Mouse (Mus musculus) hindbrain, postnatal 0 days (tissue): ENCODE data around the gene Arhgap15. TPM values are rescaled to one million over a fixed set of nuclear protein-coding genes. Genes with fewer than 3 reads are reported as not detected.
A peak's percentile ranks its signal among the peaks of the same experiment; 100 is the strongest.

ENCODE experiments used
- ATAC-seq: fragments of 200-750 bp; cut with Nextera tagmentation; 2 replicates; pipeline ENCODE4 v1.8.0; 2017; ENCODE audit warnings: mild to moderate bottlenecking, moderate TSS enrichment, moderate library complexity
- DNase-seq: peaks from one replicate; pipeline ENCODE4 v3.0.0-alpha.2; 2015; ENCODE audit warnings: low spot score
- H3K27ac ChIP-seq: fragments of 300-500 bp; sonication (generic); 2 replicates; pipeline ENCODE4 v1.5.1; 2014; ENCODE audit warnings: mild to moderate bottlenecking
- H3K27me3 ChIP-seq: fragments of 300-500 bp; sonication (generic); 2 replicates; pipeline ENCODE4 v1.6.1; 2014; ENCODE audit warnings: low read length, mixed read lengths; ENCODE audit not compliant: insufficient read depth
- H3K36me3 ChIP-seq: fragments of 300-500 bp; sonication (generic); 2 replicates; pipeline ENCODE4 v1.6.1; 2014; ENCODE audit warnings: low read length, mixed read lengths; ENCODE audit not compliant: insufficient read depth
- H3K4me1 ChIP-seq: fragments of 300-500 bp; sonication (generic); 2 replicates; pipeline ENCODE4 v1.6.1; 2014; ENCODE audit warnings: antibody characterized with exemption, low read length, mixed read lengths; ENCODE audit not compliant: insufficient read depth
- H3K4me2 ChIP-seq: fragments of 300-500 bp; sonication (generic); 2 replicates; pipeline ENCODE4 v1.6.1; 2014; ENCODE audit warnings: low read depth, mild to moderate bottlenecking, low read length, moderate library complexity, mixed read lengths
- H3K4me3 ChIP-seq: fragments of 300-500 bp; sonication (generic); 2 replicates; pipeline ENCODE4 v1.5.1; 2014; ENCODE audit warnings: low read length
- H3K9ac ChIP-seq: fragments of 300-500 bp; sonication (generic); replicated peaks from 2 replicates; pipeline ENCODE4 v1.6.1; 2014; ENCODE audit warnings: mild to moderate bottlenecking, low read length, moderate library complexity, mixed read lengths
- H3K9me3 ChIP-seq: fragments of 300-500 bp; sonication (generic); 2 replicates; pipeline ENCODE4 v1.6.1; 2016; ENCODE audit warnings: low read length, mixed read lengths
- CTCF ChIP-seq: IDR thresholded peaks from 2 replicates; pipeline ENCODE4 v1.5.1; 2016; ENCODE audit warnings: antibody characterized with exemption, control low read depth, low read depth
- WGBS: fragments of 180-500 bp; shearing (Covaris S2); extraction: QIAGEN DNeasy Blood & Tissue Kit; methylation state at CpG from one replicate; pipeline ENCODE4 v1.1.7; 2014; 5-methylcytosine and 5-hydroxymethylcytosine counted together
- polyA plus RNA-seq: library from polyadenylated mRNA; unstranded; fragments of >200 nt; fragmentation: Nextera tagmentation; extraction: Ambion mirVana; gene quantifications from 2 replicates; pipeline ENCODE4 v1.2.1, GENCODE M21; 2015
- total RNA-seq: library from RNA; depleted of rRNA; stranded (reverse); fragments of >200 nt; gene quantifications from 2 replicates; pipeline ENCODE4 v1.2.3, GENCODE M21; 2014

The Arhgap15 gene
- total and polyA plus RNA-seq, 2 experiments from 2014 or later, result 2.0 to 4.0 TPM

DNA sequence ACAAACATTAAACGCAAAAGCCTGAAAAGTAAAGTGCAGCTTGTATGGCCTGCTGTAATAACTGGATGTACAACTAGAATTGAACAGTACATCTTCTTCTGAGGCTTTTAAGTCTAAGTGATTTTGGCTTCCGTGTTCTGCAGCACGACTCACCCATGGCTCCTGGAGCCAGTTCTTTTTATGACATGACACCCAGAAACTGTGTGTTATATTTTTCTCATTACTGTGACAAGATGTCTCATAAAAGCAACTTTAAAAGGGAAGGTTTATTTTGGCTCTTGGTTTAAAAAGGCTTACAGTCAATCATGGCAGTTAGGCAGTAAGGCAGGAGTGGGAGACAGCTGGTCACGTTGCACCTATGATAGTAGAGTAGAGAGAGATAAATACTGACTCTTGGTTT lies 349.9 kb downstream of the Arhgap15 start:
- WGBS, result 91% methylated on average over 4 of the region's 4 CpGs
- TF ChIP-seq CTCF, result no peak

DNA sequence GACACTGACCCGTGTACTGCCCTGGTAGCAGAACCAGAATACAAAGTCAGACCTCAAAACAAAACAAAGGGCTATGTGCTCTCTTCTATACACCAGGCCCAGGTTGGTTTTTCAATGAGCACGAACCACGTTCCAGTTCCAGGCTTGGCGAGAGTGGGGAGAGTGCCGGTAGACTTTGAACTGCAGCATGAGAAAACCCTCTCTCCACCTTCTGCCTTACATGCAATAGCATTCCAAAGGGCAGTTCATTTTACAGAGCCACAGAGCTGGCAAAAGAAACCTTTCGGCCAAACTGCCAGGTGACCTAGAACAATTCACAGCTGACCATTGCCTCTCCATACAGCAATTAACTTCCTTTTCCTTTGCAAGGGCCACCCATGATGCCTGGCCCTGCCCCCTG lies 353.7 kb downstream of the Arhgap15 start:
- H3K9me3 ChIP-seq, result no peaks in the 10 kb centered on the region
- no peaks in the 10 kb centered on the region for H3K27me3 ChIP-seq
- TF ChIP-seq CTCF, result no peak
- no peaks in the 10 kb centered on the region for H3K4me1 ChIP-seq
- H3K36me3 ChIP-seq, result no peaks in the 10 kb centered on the region
- ATAC-seq (no peak), DNase-seq (no peak)
- WGBS, result 78% methylated on average over 6 of the region's 6 CpGs
- no peak overlapping the region for H3K27ac ChIP-seq
- no peak overlapping the region for H3K4me3 ChIP-seq
- H3K4me2 ChIP-seq, result no peak overlapping the region
- H3K9ac ChIP-seq, result no peak overlapping the region

More for the DNA sequence above, 349.9 kb downstream of the Arhgap15 start:
- no peaks in the 10 kb centered on the region for H3K36me3 ChIP-seq
- no peaks in the 10 kb centered on the region for H3K4me1 ChIP-seq
- ATAC-seq (no peak), DNase-seq (no peak)
- H3K27me3 ChIP-seq, result no peaks in the 10 kb centered on the region
- no peak overlapping the region for H3K27ac ChIP-seq
- no peaks in the 10 kb centered on the region for H3K9me3 ChIP-seq
- H3K4me3 ChIP-seq, result no peak overlapping the region
- no peak overlapping the region for H3K9ac ChIP-seq
- no peak overlapping the region for H3K4me2 ChIP-seq

DNA sequence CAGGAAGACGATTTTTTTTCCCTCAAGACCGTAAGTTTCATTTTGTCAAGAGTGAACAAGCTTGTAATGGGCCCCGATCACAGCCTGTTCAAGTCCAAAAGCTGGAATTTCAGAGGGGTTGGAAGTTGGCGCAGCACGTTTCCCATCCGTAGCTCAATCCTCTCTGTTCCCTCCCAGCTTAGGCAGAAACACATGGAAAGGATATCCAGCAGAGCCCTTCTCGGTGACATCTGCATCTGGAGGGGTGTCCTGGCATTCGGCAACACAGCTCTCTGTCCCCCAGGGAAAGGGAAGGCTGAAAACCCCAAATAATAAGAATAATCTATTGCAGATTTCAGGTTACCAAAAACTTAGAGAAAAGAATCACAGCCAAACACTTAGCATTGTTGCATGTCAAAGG lies 354.7 kb downstream of the Arhgap15 start:
- H3K4me3 ChIP-seq, result no peak overlapping the region
- no peak overlapping the region for H3K4me2 ChIP-seq
- ATAC-seq (no peak), DNase-seq (no peak)
- no peaks in the 10 kb centered on the region for H3K36me3 ChIP-seq
- WGBS, result 83% methylated on average over 8 of the region's 8 CpGs
- no peaks in the 10 kb centered on the region for H3K9me3 ChIP-seq
- H3K9ac ChIP-seq, result no peak overlapping the region
- no peak for TF ChIP-seq CTCF
- H3K4me1 ChIP-seq, result no peaks in the 10 kb centered on the region
- no peak overlapping the region for H3K27ac ChIP-seq
- no peaks in the 10 kb centered on the region for H3K27me3 ChIP-seq

DNA sequence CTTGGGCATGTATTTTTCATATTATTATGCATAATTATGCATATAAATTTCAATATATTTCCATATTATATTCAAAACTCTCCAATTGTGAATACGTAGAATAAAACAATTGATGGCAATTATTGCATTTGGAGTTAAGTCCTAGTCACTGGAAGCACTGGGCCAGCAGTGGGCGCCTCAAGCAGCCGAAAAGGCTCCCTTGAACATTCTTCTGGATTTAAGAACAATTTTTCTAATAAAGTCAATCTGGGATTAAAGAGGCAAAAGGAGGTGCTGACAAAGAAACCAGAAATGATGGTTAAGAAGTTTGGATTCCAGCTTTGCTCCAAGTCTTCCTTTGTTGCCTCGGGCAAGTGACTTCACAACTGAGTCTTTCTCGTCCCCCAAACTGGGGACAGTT lies 355.1 kb downstream of the Arhgap15 start:
- no peaks in the 10 kb centered on the region for H3K27me3 ChIP-seq
- H3K36me3 ChIP-seq, result no peaks in the 10 kb centered on the region
- H3K4me2 ChIP-seq, result no peak overlapping the region
- ATAC-seq (no peak), DNase-seq (peak; percentile 54)
- no peaks in the 10 kb centered on the region for H3K4me1 ChIP-seq
- H3K4me3 ChIP-seq, result no peak overlapping the region
- 82% methylated on average over 5 of the region's 5 CpGs for WGBS
- H3K27ac ChIP-seq, result no peak overlapping the region
- peak; percentile 52 for TF ChIP-seq CTCF
- H3K9ac ChIP-seq, result no peak overlapping the region
- no peaks in the 10 kb centered on the region for H3K9me3 ChIP-seq

DNA sequence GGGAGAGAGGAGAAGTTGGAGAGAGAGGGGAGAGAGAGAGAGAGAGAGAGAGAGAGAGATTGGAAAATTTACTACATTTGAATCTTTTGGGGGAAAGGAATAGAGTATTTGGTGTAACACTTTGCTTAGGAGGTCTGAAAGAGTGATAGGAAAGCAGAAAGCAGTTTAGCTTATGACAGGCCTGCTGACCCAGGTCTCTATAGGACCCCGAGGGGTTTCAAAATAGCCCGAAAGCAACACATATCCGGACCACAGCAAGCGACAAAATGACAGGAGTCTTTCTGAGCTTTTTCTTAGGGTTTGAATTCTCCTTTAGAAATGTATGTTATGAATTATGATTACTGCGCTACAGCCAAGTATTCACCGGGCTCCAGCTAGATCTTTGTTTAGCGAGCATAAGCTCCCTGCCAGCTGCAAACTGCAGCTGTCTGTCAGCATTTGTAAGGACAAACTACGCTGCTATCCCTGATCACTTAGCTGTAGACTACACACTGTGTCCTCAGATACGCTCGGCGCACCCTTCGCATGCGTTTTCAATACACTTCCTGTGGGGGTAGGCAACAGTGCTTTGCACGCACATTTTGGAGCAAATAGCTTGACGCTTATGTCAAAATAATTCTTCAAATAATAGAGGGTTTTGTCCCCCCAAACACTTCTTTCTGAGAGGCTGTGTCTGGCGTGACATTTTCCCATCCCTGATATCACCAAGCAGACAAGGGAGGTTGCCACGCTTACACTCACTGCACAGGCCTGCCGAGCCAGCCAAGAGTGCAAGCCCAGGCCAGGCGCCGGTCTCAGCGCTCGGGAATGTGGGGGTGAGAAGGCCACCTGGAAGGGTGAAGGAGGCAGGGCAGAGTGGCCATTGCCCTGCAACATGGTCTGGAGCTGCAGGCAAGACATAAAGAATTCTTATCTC lies 355.9 kb downstream of the Arhgap15 start:
- H3K27me3 ChIP-seq, result no peaks in the 10 kb centered on the region
- no peaks in the 10 kb centered on the region for H3K36me3 ChIP-seq
- DNase-seq, result peak; percentile 40
- peak overlapping the region; percentile 41 for H3K4me2 ChIP-seq
- no peaks in the 10 kb centered on the region for H3K4me1 ChIP-seq
- 23% methylated on average over 22 of the region's 22 CpGs for WGBS
- no peak for TF ChIP-seq CTCF
- peak; percentile 81 for ATAC-seq
- peak overlapping the region; percentile 41; the same call in 1 of the 2 replicates for H3K27ac ChIP-seq
- H3K4me3 ChIP-seq, result no peak overlapping the region
- no peak overlapping the region; the same call in 1 of the 2 replicates for H3K9ac ChIP-seq
- no peaks in the 10 kb centered on the region for H3K9me3 ChIP-seq

DNA sequence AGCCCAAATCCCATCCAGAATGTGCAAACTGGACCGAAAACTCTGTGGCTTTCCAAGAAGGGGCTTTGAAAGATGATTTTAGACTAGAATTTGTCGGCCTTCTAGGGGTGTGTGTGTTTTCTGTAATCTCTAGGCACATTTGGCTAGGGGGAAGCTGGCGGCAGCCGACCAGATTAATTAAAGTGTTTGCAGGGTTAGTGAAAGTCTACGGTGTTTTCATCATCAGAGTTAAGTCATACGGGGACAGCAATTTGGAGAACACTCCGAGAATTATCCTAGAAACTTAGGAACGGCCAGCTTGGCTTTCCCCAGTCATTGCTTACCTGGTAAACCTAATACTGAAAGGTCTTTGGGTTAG lies 356.6 kb downstream of the Arhgap15 start:
- H3K27me3 ChIP-seq, result no peaks in the 10 kb centered on the region
- ATAC-seq (no peak), DNase-seq (no peak)
- 72% methylated on average over 8 of the region's 8 CpGs for whole genome bisulfite sequencing
- H3K36me3 ChIP-seq, result no peaks in the 10 kb centered on the region
- H3K4me3 ChIP-seq, result no peak overlapping the region
- no peak for TF ChIP-seq CTCF
- H3K4me1 ChIP-seq, result no peaks in the 10 kb centered on the region
- H3K9ac ChIP-seq, result no peak overlapping the region
- H3K4me2 ChIP-seq, result peak overlapping the region; percentile 41
- H3K9me3 ChIP-seq, result no peaks in the 10 kb centered on the region
- H3K27ac ChIP-seq, result peak overlapping the region; percentile 41; the same call in 1 of the 2 replicates

DNA sequence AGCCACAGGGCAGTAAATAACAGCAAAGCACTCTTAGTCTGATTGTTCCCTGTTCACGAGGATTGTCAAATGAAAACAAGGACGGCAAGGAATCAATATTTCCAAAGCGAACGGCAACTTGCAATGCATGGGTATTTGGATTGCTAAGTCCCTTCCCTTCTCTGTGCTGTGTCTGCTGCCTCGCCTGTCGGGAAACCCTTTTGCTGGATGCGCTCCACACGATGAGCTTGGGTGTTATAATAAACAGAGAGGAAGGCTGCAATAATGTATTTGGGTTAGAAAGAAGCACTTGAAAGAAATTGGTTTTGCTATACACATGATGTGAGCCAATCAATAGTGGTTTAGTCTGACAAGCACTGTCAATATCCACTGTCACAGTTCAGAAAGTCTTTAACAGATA lies 357.7 kb downstream of the Arhgap15 start:
- Histone ChIP-seq H3K9ac (no peak overlapping the region), H3K27me3 (no peaks in the 10 kb centered on the region), H3K27ac (no peak overlapping the region), H3K4me2 (no peak overlapping the region), H3K36me3 (no peaks in the 10 kb centered on the region), H3K4me3 (no peak overlapping the region), H3K4me1 (no peaks in the 10 kb centered on the region), H3K9me3 (no peaks in the 10 kb centered on the region)
- 79% methylated on average over 8 of the region's 8 CpGs for WGBS
- no peak for TF ChIP-seq CTCF
- ATAC-seq (no peak), DNase-seq (no peak)
